Mouse (Mus musculus): ENCODE results near the gene Keap1. TPM values are rescaled to one million over a fixed set of nuclear protein-coding genes. Genes with fewer than 3 reads are reported as not detected.
A peak's percentile ranks its signal among the peaks of the same experiment; 100 is the strongest.
"Not testable (repeated sequence)": the region's sequence is repeated elsewhere in the genome, so short reads cannot be mapped to it uniquely, and the experiment has no call there.

The Keap1 gene
- total RNA-seq, 1 experiment from 2014 or later, result 38.3 TPM

- no peak for ATAC-seq (replicated peaks; ENCODE audit: low read depth, poor library complexity, severe bottlenecking)
Measured at GRCm38 (mm10) chr9:21236991-21237367, 2.2 kb downstream of the Keap1 start.

- no peak for ATAC-seq (replicated peaks; ENCODE audit: low read depth, poor library complexity, severe bottlenecking)
Measured at GRCm38 (mm10) chr9:21235341-21235740, 3.8 kb downstream of the Keap1 start.

- no peak for ATAC-seq (replicated peaks; ENCODE audit: low read depth, poor library complexity, severe bottlenecking)
Measured at GRCm38 (mm10) chr9:21233805-21234204, 5.4 kb downstream of the Keap1 start.

GRCm38 (mm10) chr9:21233366-21233765, 5.8 kb downstream of the Keap1 start:
- no peak for ATAC-seq (replicated peaks; ENCODE audit: low read depth, poor library complexity, severe bottlenecking)

- ATAC-seq (replicated peaks; ENCODE audit: low read depth, poor library complexity, severe bottlenecking), result no peak
Measured at GRCm38 (mm10) chr9:21232867-21233266, 6.3 kb downstream of the Keap1 start.

GRCm38 (mm10) chr9:21231551-21231950, 7.6 kb downstream of the Keap1 start:
- no peak for ATAC-seq (replicated peaks; ENCODE audit: low read depth, poor library complexity, severe bottlenecking)

GRCm38 (mm10) chr9:21227342-21227741, 11.8 kb downstream of the Keap1 start:
- ATAC-seq (replicated peaks; ENCODE audit: low read depth, poor library complexity, severe bottlenecking), result peak; percentile 52

GRCm38 (mm10) chr9:21225415-21225758, 13.8 kb downstream of the Keap1 start:
- ATAC-seq (replicated peaks; ENCODE audit: low read depth, poor library complexity, severe bottlenecking), result no peak

- ATAC-seq (replicated peaks; ENCODE audit: low read depth, poor library complexity, severe bottlenecking), result no peak
Measured at GRCm38 (mm10) chr9:21224576-21225414, 14.4 kb downstream of the Keap1 start.

GRCm38 (mm10) chr9:21223906-21224305, 15.3 kb downstream of the Keap1 start:
- no peak for ATAC-seq (replicated peaks; ENCODE audit: low read depth, poor library complexity, severe bottlenecking)

- ATAC-seq (replicated peaks; ENCODE audit: low read depth, poor library complexity, severe bottlenecking), result not testable (repeated sequence)
Measured at GRCm38 (mm10) chr9:21223490-21223889, 15.7 kb downstream of the Keap1 start.

- ATAC-seq (replicated peaks; ENCODE audit: low read depth, poor library complexity, severe bottlenecking), result peak; percentile 72
Measured at GRCm38 (mm10) chr9:21221383-21221929, 17.7 kb downstream of the Keap1 start.

- peak; percentile 87 for ATAC-seq (replicated peaks; ENCODE audit: low read depth, poor library complexity, severe bottlenecking)
Measured at GRCm38 (mm10) chr9:21220490-21221382, 18.4 kb downstream of the Keap1 start.

- no peak for ATAC-seq (replicated peaks; ENCODE audit: low read depth, poor library complexity, severe bottlenecking)
Measured at GRCm38 (mm10) chr9:21219820-21220219, 19.3 kb downstream of the Keap1 start.

- ATAC-seq (replicated peaks; ENCODE audit: low read depth, poor library complexity, severe bottlenecking), result no peak
Measured at GRCm38 (mm10) chr9:21216050-21216841, 22.9 kb downstream of the Keap1 start.

- peak; percentile 78; the same call in 1 of the 2 replicates for ATAC-seq (replicated peaks; ENCODE audit: low read depth, poor library complexity, severe bottlenecking)
Measured at GRCm38 (mm10) chr9:21213617-21214190, 25.5 kb downstream of the Keap1 start.

GRCm38 (mm10) chr9:21211624-21212023, 27.5 kb downstream of the Keap1 start:
- no peak for ATAC-seq (replicated peaks; ENCODE audit: low read depth, poor library complexity, severe bottlenecking)

GRCm38 (mm10) chr9:21210821-21211220, 28.3 kb downstream of the Keap1 start:
- no peak for ATAC-seq (replicated peaks; ENCODE audit: low read depth, poor library complexity, severe bottlenecking)

GRCm38 (mm10) chr9:21208626-21209025, 30.5 kb downstream of the Keap1 start:
- no peak for ATAC-seq (replicated peaks; ENCODE audit: low read depth, poor library complexity, severe bottlenecking)

GRCm38 (mm10) chr9:21206848-21207247, 32.3 kb downstream of the Keap1 start:
- ATAC-seq (replicated peaks; ENCODE audit: low read depth, poor library complexity, severe bottlenecking), result no peak
